ENCODE assay signal across 9 mouse cellular contexts in the genomic region with DNA sequence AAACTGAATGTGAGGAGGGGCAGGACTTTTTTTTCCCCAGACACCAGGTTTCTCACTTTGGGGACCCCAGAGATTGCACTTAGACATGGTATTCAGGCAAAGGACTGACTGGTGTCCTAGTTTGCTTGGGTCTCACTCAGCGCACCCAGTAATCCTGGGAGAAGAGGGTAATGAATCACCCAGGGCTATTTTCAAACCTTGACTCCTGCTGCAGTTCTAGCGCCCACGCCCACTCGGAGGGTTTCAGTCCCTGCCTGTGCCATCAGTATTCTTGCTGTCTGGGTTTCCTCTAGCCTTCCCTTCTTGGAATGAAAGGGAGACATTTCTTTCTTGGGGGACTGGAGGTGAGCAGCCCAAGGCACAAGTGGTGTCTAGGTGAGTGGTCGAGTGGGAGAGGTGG. TPM values are rescaled to one million over a fixed set of nuclear protein-coding genes. Genes with fewer than 3 reads are reported as not detected.
DNase-seq lines count a peak whose midpoint lies in the region; TF ChIP-seq lines count a peak whose summit lies in the region.
"Had no signal": no experiment of that assay in that cellular context is flagged by ENCODE, and none has a peak within 500 bp of the region (broad histone marks: within the 10 kb centered on the region; RNA-seq: fewer than 3 reads in every experiment).

No protein-coding gene starts in this region.

- no peak for TF ChIP-seq POLR2A in kidney, adult 2 months (IDR thresholded peaks at IDR 0.05; ENCODE audit: low read depth, low read length)
- TF ChIP-seq POLR2A in olfactory bulb, adult 2 months (IDR thresholded peaks at IDR 0.05; ENCODE audit: insufficient read depth, low read depth, low read length), result no peak

- TF ChIP-seq CTCF in kidney, adult 2 months (conservative IDR thresholded peaks at IDR 0.05; ENCODE audit: insufficient read depth, insufficient read length, low read depth, low read length), result no peak
- no peak for TF ChIP-seq CTCF in olfactory bulb, adult 2 months (IDR thresholded peaks at IDR 0.05; ENCODE audit: insufficient read depth, low read depth, low read length)

- WGBS in kidney, adult 2 months, result 18% methylated on average over 5 of the region's 5 CpGs
- WGBS in olfactory bulb, adult 2 months, result 50% methylated on average over 5 of the region's 5 CpGs

- H3K27me3 ChIP-seq in kidney, adult 2 months (replicated peaks; ENCODE audit: control insufficient read depth, insufficient read depth, low read length), result no peaks in the 10 kb centered on the region

- DNase-seq in adrenal gland, adult 2 months, result peak; percentile 46
- DNase-seq in adrenal gland, postnatal 10 days, result no peak
- DNase-seq in kidney, adult 2 months, result no peak
- no peak for DNase-seq in kidney, adult 8-10 months
- DNase-seq in right cerebral cortex, adult 18-20 months, result peak; percentile 36
- no peak for DNase-seq in right cerebral cortex, postnatal 4 days
- DNase-seq in embryo, embryonic 9.5 days (ENCODE audit: extremely low spot score), result no peak
- DNase-seq: cerebellum, postnatal 10 days had no signal

- H3K4me1 ChIP-seq in kidney, adult 2 months (ENCODE audit: control insufficient read depth, insufficient read depth, low read length), result peaks cover 15% of the 10 kb centered on the region; the same call in 1 of the 2 replicates
- H3K4me1 ChIP-seq in olfactory bulb, adult 2 months (ENCODE audit: control insufficient read depth, insufficient read depth, low read length), result peaks cover 11% of the 10 kb centered on the region; the same call in 1 of the 2 replicates

- peak overlapping the region; percentile 81 for H3K4me3 ChIP-seq in kidney, adult 2 months (ENCODE audit: insufficient read depth, low read depth, low read length)
- peak overlapping the region; percentile 90 for H3K4me3 ChIP-seq in olfactory bulb, adult 2 months (ENCODE audit: insufficient read depth, low read depth, low read length)

- H3K27ac ChIP-seq in kidney, adult 2 months (ENCODE audit: insufficient read depth, low read depth, low read length), result peak overlapping the region; percentile 99
- H3K27ac ChIP-seq in olfactory bulb, adult 2 months (ENCODE audit: insufficient read depth, low read depth, low read length), result peak overlapping the region; percentile 84

- H3K36me3 ChIP-seq in kidney, adult 2 months (ENCODE audit: control insufficient read depth, insufficient read depth, low read length), result no peaks in the 10 kb centered on the region

RNA-seq across cellular contexts. Expression of gene Stard8, which starts 40.7 kb away (rescaled TPM):
- 10 to 100 TPM; 35.7 to 42.7 TPM for total RNA-seq in adrenal gland, adult 2 months (2021)
- polyA plus RNA-seq in adrenal gland, adult 2 months (2012; rRNA removed), result 74.1 and 74.4 TPM in 2 replicates
- total RNA-seq in adrenal gland, postnatal 10 days (2021), result 10 to 100 TPM; 27.6 to 33.2 TPM
- polyA plus RNA-seq in kidney, adult 2 months (2012; rRNA removed), result 62.0 and 82.9 TPM in 2 replicates
- not detected in 2 replicates for polyA plus RNA-seq in olfactory bulb, adult 2 months (2012; ENCODE audit: insufficient read depth, insufficient read length, low replicate concordance, missing spikeins)

Comparison
In these comparisons a context has a peak if more than half of its experiments do, and no peak if none do; other contexts are left out.
1. DNase-seq: peak in adrenal gland, adult 2 months (single experiment) and right cerebral cortex, adult 18-20 months (single experiment); none in adrenal gland, postnatal 10 days (single experiment), kidney, adult 2 months (single experiment), kidney, adult 8-10 months (0 of 2), right cerebral cortex, postnatal 4 days (single experiment) and embryo, embryonic 9.5 days (single experiment).
2. RNA of gene Stard8, which starts 40.7 kb away (polyA plus RNA-seq): 74.1 to 74.4 TPM in adrenal gland, adult 2 months and 62.0 to 82.9 TPM in kidney, adult 2 months; not detected in olfactory bulb, adult 2 months; every median in the first group is over 10 times any median in the second.